Mouse (Mus musculus) cerebellum, adult 11 months (tissue): Measurements from ENCODE around the gene Ncf2.

Experiments
- DNase-seq: peaks from one replicate; pipeline ENCODE4 v3.0.0; 2022

Gene Ncf2

GRCm38 (mm10) chr1:152798125-152798524 is 1.9 kb upstream of the Ncf2 start:
- no peak for DNase-seq

GRCm38 (mm10) chr1:152800633-152801176 is 711 bp downstream of the Ncf2 start:
- DNase-seq: no peak

GRCm38 (mm10) chr1:152804907-152805306 is 4.9 kb downstream of the Ncf2 start:
- no peak for DNase-seq

GRCm38 (mm10) chr1:152807619-152808391 is 7.8 kb downstream of the Ncf2 start:
- no peak for DNase-seq

GRCm38 (mm10) chr1:152808392-152808680 is 8.3 kb downstream of the Ncf2 start:
- no peak for DNase-seq

GRCm38 (mm10) chr1:152809541-152810252 is 9.7 kb downstream of the Ncf2 start:
- no peak for DNase-seq

- DNase-seq: no peak
Measured at GRCm38 (mm10) chr1:152810533-152811439, 10.8 kb downstream of the Ncf2 start.

- peak; percentile 12 for DNase-seq
Measured at GRCm38 (mm10) chr1:152815265-152815701, 15.3 kb downstream of the Ncf2 start.

- no peak for DNase-seq
Measured at GRCm38 (mm10) chr1:152817027-152817769, 17.2 kb downstream of the Ncf2 start.

GRCm38 (mm10) chr1:152817794-152818193 is 17.8 kb downstream of the Ncf2 start:
- no peak for DNase-seq

- DNase-seq: no peak
Measured at GRCm38 (mm10) chr1:152819558-152819957, 19.6 kb downstream of the Ncf2 start.

- no peak for DNase-seq
Measured at GRCm38 (mm10) chr1:152820911-152821695, 21.1 kb downstream of the Ncf2 start.

GRCm38 (mm10) chr1:152821746-152822145 is 21.8 kb downstream of the Ncf2 start:
- no peak for DNase-seq

- no peak for DNase-seq
Measured at GRCm38 (mm10) chr1:152824206-152824605, 24.2 kb downstream of the Ncf2 start.

GRCm38 (mm10) chr1:152826446-152826845 is 26.5 kb downstream of the Ncf2 start:
- no peak for DNase-seq

GRCm38 (mm10) chr1:152828168-152828567 is 28.2 kb downstream of the Ncf2 start:
- DNase-seq: no peak

- no peak for DNase-seq
Measured at GRCm38 (mm10) chr1:152828637-152829355, 28.8 kb downstream of the Ncf2 start.

GRCm38 (mm10) chr1:152830054-152830453 is 30.1 kb downstream of the Ncf2 start:
- no peak for DNase-seq

GRCm38 (mm10) chr1:152831003-152831402 is 31.0 kb downstream of the Ncf2 start:
- no peak for DNase-seq

- DNase-seq: no peak
Measured at GRCm38 (mm10) chr1:152831619-152832018, 31.6 kb downstream of the Ncf2 start.

GRCm38 (mm10) chr1:152832316-152832715 is 32.3 kb downstream of the Ncf2 start:
- DNase-seq: no peak
